Mouse (Mus musculus): ENCODE results near the gene Catsper2.

DNA sequence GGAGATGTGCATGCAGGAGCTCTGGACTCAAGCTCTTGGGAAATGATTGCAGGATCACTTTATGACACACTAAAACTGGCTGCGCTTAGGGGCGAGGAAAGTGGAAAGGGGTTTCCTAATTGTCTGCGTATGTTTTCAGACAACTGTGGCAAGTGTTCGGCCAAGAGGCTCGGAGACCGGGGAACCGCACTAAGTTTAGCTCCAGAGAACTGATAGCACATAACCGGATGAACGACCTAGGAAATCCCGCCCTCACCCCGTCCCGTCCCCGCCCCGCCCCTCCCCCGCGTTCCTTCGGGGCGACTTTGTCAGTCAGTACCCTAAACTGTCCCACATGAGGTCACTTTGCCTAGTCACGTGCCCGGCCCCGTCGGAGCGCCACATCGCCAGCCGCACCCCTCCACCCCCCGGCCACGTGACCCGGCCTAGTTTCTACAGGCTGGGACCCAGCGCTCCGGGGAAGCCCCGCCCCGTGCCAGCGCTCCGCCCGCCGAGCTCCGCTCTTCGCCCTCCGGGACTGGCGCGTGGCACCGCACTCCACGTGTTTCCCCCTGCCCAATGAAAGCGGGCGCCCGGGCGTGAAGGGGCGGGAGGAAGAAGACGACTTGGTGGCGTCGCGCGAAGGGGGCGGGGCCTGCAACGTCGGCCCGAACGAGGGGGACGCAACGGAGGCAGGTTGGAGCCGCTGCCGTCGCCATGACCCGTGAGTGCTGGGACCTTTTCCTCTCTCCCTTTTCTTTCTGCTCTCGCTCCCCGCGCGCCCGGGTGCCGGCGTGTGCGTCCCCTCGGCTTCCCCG is 35.3 kb upstream of the Catsper2 start, which contains the start of gene Serf2:
- TF ChIP-seq CTCF (IDR thresholded peaks at IDR 0.05; ENCODE audit: low read depth) (no peak), EP300 (IDR thresholded peaks at IDR 0.05; ENCODE audit: low read depth) (no peak)

Measured in liver, embryonic 14.5 days (tissue).